Mouse (Mus musculus) spleen, adult 2 months (tissue): ENCODE results near the gene Clstn3.

ENCODE experiments used
- CTCF ChIP-seq: fragments of 200-500 bp; IDR thresholded peaks from 2 replicates; pipeline ENCODE4 v1.5.1; 2011; ENCODE audit warnings: mild to moderate bottlenecking, inconsistent platforms; ENCODE audit not compliant: insufficient read depth, insufficient read length, insufficient replicate concordance; ENCODE audit errors: extremely low read depth
- POLR2A ChIP-seq: fragments of 200-500 bp; IDR thresholded peaks from 2 replicates; pipeline ENCODE4 v1.6.1; 2011; ENCODE audit warnings: low read depth, low read length, inconsistent platforms

DNA sequence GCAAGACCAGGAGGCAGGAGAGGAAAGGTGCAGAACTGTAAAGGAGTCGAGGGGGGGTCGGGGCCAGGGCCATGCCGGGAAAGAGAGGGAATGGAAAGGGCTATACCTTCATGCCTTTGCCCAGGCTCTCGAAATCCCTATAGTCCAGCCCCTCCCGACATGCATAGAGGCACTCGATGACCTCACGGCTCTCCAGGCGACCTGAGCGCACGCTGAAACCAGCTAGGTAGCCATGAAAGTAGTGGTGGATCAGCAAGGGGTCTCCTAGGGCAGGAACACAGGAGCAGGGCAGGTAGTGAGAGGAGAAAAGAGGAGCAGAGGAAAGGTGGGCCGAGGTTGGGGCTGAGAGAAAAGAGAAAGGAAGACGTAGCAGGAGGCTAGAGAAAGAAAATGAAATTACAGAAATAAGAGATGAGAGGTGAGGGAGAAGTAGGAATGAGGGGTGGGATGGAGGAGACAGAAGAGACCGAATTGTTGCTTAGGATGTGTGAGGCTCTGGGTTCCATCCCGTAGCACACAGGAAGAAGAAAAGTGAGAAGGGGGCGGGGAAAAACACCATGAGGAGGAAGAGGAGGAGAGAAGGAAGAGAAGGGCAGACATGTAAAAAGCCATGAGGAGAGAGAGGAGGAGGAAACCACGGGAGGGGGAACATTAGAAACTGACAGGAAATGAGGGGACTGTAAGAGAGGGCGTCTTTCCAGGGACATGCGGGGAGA, 14.8 kb downstream of the Clstn3 start:
- no peak for TF ChIP-seq CTCF
- TF ChIP-seq POLR2A, result no peak
